Mouse (Mus musculus): ENCODE results near the gene Unk. TPM values are rescaled to one million over a fixed set of nuclear protein-coding genes. Genes with fewer than 3 reads are reported as not detected.

Unk gene
- polyA plus RNA-seq, 1 experiment, result 33.9 TPM

GRCm38 (mm10) chr11:116072608-116073007, 42.5 kb downstream of the Unk start:
- Histone ChIP-seq H3K9ac (ENCODE audit: low read depth, poor library complexity, severe bottlenecking) (no peak overlapping the region), H3K4me1 (ENCODE audit: control insufficient read depth, insufficient read depth, low read length) (no peaks in the 10 kb centered on the region), H3K27ac (ENCODE audit: insufficient read depth, low read length) (no peak overlapping the region), H3K27me3 (ENCODE audit: control insufficient read depth, insufficient read depth, low read length, poor library complexity, severe bottlenecking) (no peaks in the 10 kb centered on the region), H3K9me3 (replicated peaks; ENCODE audit: control insufficient read depth, insufficient read depth, low read length, poor library complexity, severe bottlenecking) (no peaks in the 10 kb centered on the region), H3K36me3 (ENCODE audit: control insufficient read depth, insufficient read depth, low read length, poor library complexity, severe bottlenecking) (no peaks in the 10 kb centered on the region), H3K4me3 (ENCODE audit: low read depth, low read length) (no peak overlapping the region)
- TF ChIP-seq POLR2A (IDR thresholded peaks at IDR 0.05; ENCODE audit: insufficient read depth, low read length) (no peak), EP300 (IDR thresholded peaks at IDR 0.05; ENCODE audit: insufficient read depth, low read depth, low read length) (no peak), CTCF (IDR thresholded peaks at IDR 0.05; ENCODE audit: low read depth, low read length) (no peak)

GRCm38 (mm10) chr11:116074436-116074991, 44.4 kb downstream of the Unk start:
- no peaks in the 10 kb centered on the region for H3K27me3 ChIP-seq (ENCODE audit: control insufficient read depth, insufficient read depth, low read length, poor library complexity, severe bottlenecking)
- no peak for TF ChIP-seq EP300 (IDR thresholded peaks at IDR 0.05; ENCODE audit: insufficient read depth, low read depth, low read length)
- TF ChIP-seq POLR2A (IDR thresholded peaks at IDR 0.05; ENCODE audit: insufficient read depth, low read length), result no peak
- no peak for TF ChIP-seq CTCF (IDR thresholded peaks at IDR 0.05; ENCODE audit: low read depth, low read length)
- H3K4me1 ChIP-seq (ENCODE audit: control insufficient read depth, insufficient read depth, low read length), result no peaks in the 10 kb centered on the region
- H3K9ac ChIP-seq (ENCODE audit: low read depth, poor library complexity, severe bottlenecking), result no peak overlapping the region
- no peaks in the 10 kb centered on the region for H3K9me3 ChIP-seq (replicated peaks; ENCODE audit: control insufficient read depth, insufficient read depth, low read length, poor library complexity, severe bottlenecking)
- no peak overlapping the region for H3K4me3 ChIP-seq (ENCODE audit: low read depth, low read length)
- H3K27ac ChIP-seq (ENCODE audit: insufficient read depth, low read length), result no peak overlapping the region
- peaks cover 6% of the 10 kb centered on the region for H3K36me3 ChIP-seq (ENCODE audit: control insufficient read depth, insufficient read depth, low read length, poor library complexity, severe bottlenecking)

GRCm38 (mm10) chr11:116075539-116076265, 45.6 kb downstream of the Unk start:
- peaks cover 17% of the 10 kb centered on the region for H3K36me3 ChIP-seq (ENCODE audit: control insufficient read depth, insufficient read depth, low read length, poor library complexity, severe bottlenecking)
- H3K4me1 ChIP-seq (ENCODE audit: control insufficient read depth, insufficient read depth, low read length), result no peaks in the 10 kb centered on the region
- no peak overlapping the region for H3K9ac ChIP-seq (ENCODE audit: low read depth, poor library complexity, severe bottlenecking)
- no peaks in the 10 kb centered on the region for H3K9me3 ChIP-seq (replicated peaks; ENCODE audit: control insufficient read depth, insufficient read depth, low read length, poor library complexity, severe bottlenecking)
- no peak for TF ChIP-seq EP300 (IDR thresholded peaks at IDR 0.05; ENCODE audit: insufficient read depth, low read depth, low read length)
- TF ChIP-seq CTCF (IDR thresholded peaks at IDR 0.05; ENCODE audit: low read depth, low read length), result peak; percentile 34
- no peak overlapping the region for H3K4me3 ChIP-seq (ENCODE audit: low read depth, low read length)
- H3K27ac ChIP-seq (ENCODE audit: insufficient read depth, low read length), result no peak overlapping the region
- no peaks in the 10 kb centered on the region for H3K27me3 ChIP-seq (ENCODE audit: control insufficient read depth, insufficient read depth, low read length, poor library complexity, severe bottlenecking)

GRCm38 (mm10) chr11:116076266-116076540, 46.1 kb downstream of the Unk start:
- H3K9ac ChIP-seq (ENCODE audit: low read depth, poor library complexity, severe bottlenecking), result no peak overlapping the region
- H3K27me3 ChIP-seq (ENCODE audit: control insufficient read depth, insufficient read depth, low read length, poor library complexity, severe bottlenecking), result no peaks in the 10 kb centered on the region
- TF ChIP-seq EP300 (IDR thresholded peaks at IDR 0.05; ENCODE audit: insufficient read depth, low read depth, low read length) (no peak), CTCF (IDR thresholded peaks at IDR 0.05; ENCODE audit: low read depth, low read length) (no peak), POLR2A (IDR thresholded peaks at IDR 0.05; ENCODE audit: insufficient read depth, low read length) (no peak)
- no peaks in the 10 kb centered on the region for H3K4me1 ChIP-seq (ENCODE audit: control insufficient read depth, insufficient read depth, low read length)
- H3K36me3 ChIP-seq (ENCODE audit: control insufficient read depth, insufficient read depth, low read length, poor library complexity, severe bottlenecking), result peaks cover 20% of the 10 kb centered on the region
- no peaks in the 10 kb centered on the region for H3K9me3 ChIP-seq (replicated peaks; ENCODE audit: control insufficient read depth, insufficient read depth, low read length, poor library complexity, severe bottlenecking)
- H3K4me3 ChIP-seq (ENCODE audit: low read depth, low read length), result no peak overlapping the region
- H3K27ac ChIP-seq (ENCODE audit: insufficient read depth, low read length), result no peak overlapping the region

GRCm38 (mm10) chr11:116076836-116077235, 46.7 kb downstream of the Unk start:
- peaks cover 23% of the 10 kb centered on the region for H3K36me3 ChIP-seq (ENCODE audit: control insufficient read depth, insufficient read depth, low read length, poor library complexity, severe bottlenecking)
- H3K4me1 ChIP-seq (ENCODE audit: control insufficient read depth, insufficient read depth, low read length), result no peaks in the 10 kb centered on the region
- H3K27ac ChIP-seq (ENCODE audit: insufficient read depth, low read length), result no peak overlapping the region
- no peak overlapping the region for H3K4me3 ChIP-seq (ENCODE audit: low read depth, low read length)
- no peaks in the 10 kb centered on the region for H3K27me3 ChIP-seq (ENCODE audit: control insufficient read depth, insufficient read depth, low read length, poor library complexity, severe bottlenecking)
- H3K9me3 ChIP-seq (replicated peaks; ENCODE audit: control insufficient read depth, insufficient read depth, low read length, poor library complexity, severe bottlenecking), result no peaks in the 10 kb centered on the region
- peak overlapping the region; percentile 19 for H3K9ac ChIP-seq (ENCODE audit: low read depth, poor library complexity, severe bottlenecking)
- TF ChIP-seq POLR2A (IDR thresholded peaks at IDR 0.05; ENCODE audit: insufficient read depth, low read length) (no peak), CTCF (IDR thresholded peaks at IDR 0.05; ENCODE audit: low read depth, low read length) (no peak), EP300 (IDR thresholded peaks at IDR 0.05; ENCODE audit: insufficient read depth, low read depth, low read length) (no peak)

- H3K9ac ChIP-seq (ENCODE audit: low read depth, poor library complexity, severe bottlenecking), result peak within 1 kb of the TSS; percentile 19
- no peaks in the 10 kb centered on the region for H3K27me3 ChIP-seq (ENCODE audit: control insufficient read depth, insufficient read depth, low read length, poor library complexity, severe bottlenecking)
- H3K4me3 ChIP-seq (ENCODE audit: low read depth, low read length), result peak within 1 kb of the TSS; percentile 58
- H3K36me3 ChIP-seq (ENCODE audit: control insufficient read depth, insufficient read depth, low read length, poor library complexity, severe bottlenecking), result peaks cover 31% of the 10 kb centered on the region
- TF ChIP-seq POLR2A (IDR thresholded peaks at IDR 0.05; ENCODE audit: insufficient read depth, low read length), result no peak
- TF ChIP-seq EP300 (IDR thresholded peaks at IDR 0.05; ENCODE audit: insufficient read depth, low read depth, low read length), result no peak
- no peak for TF ChIP-seq CTCF (IDR thresholded peaks at IDR 0.05; ENCODE audit: low read depth, low read length)
- H3K9me3 ChIP-seq (replicated peaks; ENCODE audit: control insufficient read depth, insufficient read depth, low read length, poor library complexity, severe bottlenecking), result no peaks in the 10 kb centered on the region
- peak within 1 kb of the TSS; percentile 76 for H3K27ac ChIP-seq (ENCODE audit: insufficient read depth, low read length)
- H3K4me1 ChIP-seq (ENCODE audit: control insufficient read depth, insufficient read depth, low read length), result no peaks in the 10 kb centered on the region
Measured at GRCm38 (mm10) chr11:116077446-116078204, 47.5 kb downstream of the Unk start, which contains the start of gene Unc13d. TSS of gene Unc13d (minus strand) at chr11:116077961.
